27 mouse cellular contexts compared by ENCODE assay signal in the genomic region with DNA sequence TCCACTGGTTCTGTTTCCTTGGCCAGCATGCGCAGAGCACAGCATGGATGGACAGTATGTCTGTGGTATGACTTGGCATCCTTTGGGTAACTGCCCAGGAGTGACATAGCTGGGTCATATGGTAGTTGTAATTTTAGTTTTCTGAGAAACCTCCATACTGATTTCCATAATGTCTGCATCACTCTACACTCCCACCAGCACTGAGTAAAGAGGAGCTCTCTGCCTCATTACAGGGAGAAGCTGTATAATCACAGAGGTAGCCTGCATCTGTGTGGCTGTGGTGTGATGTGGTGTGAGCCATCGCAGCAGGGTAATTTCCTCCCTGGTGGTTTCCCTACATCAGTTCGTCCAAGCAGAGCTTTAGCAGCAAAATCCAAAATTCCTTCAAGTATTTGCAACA. TPM values are rescaled to one million over a fixed set of nuclear protein-coding genes. Genes with fewer than 3 reads are reported as not detected.
A peak's percentile ranks its signal among the peaks of the same experiment; 100 is the strongest.
DNase-seq lines count a peak whose midpoint lies in the region; ATAC-seq and TF ChIP-seq lines count a peak whose summit lies in the region.
"Had no signal": no experiment of that assay in that cellular context is flagged by ENCODE, and none has a peak within 500 bp of the region (broad histone marks: within the 10 kb centered on the region; RNA-seq: fewer than 3 reads in every experiment).

No protein-coding gene starts in this region.

- ATAC-seq in frontal cortex, adult (ENCODE audit: low TSS enrichment) = peak; percentile 100
- 0 out of 2 replicates have a peak, but pooled peaks have one; percentile 30 for ATAC-seq in liver, embryonic 14.5 days (ENCODE audit: insufficient read depth)
- ATAC-seq in liver, embryonic 12.5 days = no peak
- peak; percentile 75 for ATAC-seq in activated CD4-positive, CD25-positive, alpha-beta regulatory T cell, adult 4 months
- ATAC-seq: intestine, embryonic 15.5 days; midbrain, embryonic 13.5 days; Patski had no signal

- H3K4me2 ChIP-seq in liver, embryonic 14.5 days (ENCODE audit: low read depth) = no peak overlapping the region
- H3K4me2 ChIP-seq in liver, embryonic 12.5 days = no peak overlapping the region
- H3K4me2 ChIP-seq: embryonic facial prominence, embryonic 12.5 days; heart, embryonic 15.5 days; hindbrain, embryonic 14.5 days; intestine, embryonic 15.5 days; limb, embryonic 12.5 days; liver, embryonic 11.5 days; midbrain, embryonic 13.5 days had no signal

- H3K9ac ChIP-seq in liver, embryonic 14.5 days (replicated peaks) = no peak overlapping the region
- no peak overlapping the region for H3K9ac ChIP-seq in liver, embryonic 12.5 days
- H3K9ac ChIP-seq: embryonic facial prominence, embryonic 12.5 days; heart, embryonic 15.5 days; hindbrain, embryonic 14.5 days; intestine, embryonic 15.5 days; limb, embryonic 12.5 days; midbrain, embryonic 13.5 days had no signal

- no peak for DNase-seq in frontal cortex, postnatal 14 days (ENCODE audit: low spot score in 2 of 2)
- DNase-seq in liver, embryonic 14.5 days (ENCODE audit: low read depth in 3 of 3, low spot score in 3 of 3) = no peak
- DNase-seq in right cerebral cortex, postnatal 25 days = peak; percentile 8
- no peak for DNase-seq in kidney, adult 8-10 months
- no peak for DNase-seq in cerebellum, postnatal 25 days
- DNase-seq: adrenal gland, adult 2 months; cerebellum, adult 11-12 months; cerebellum, postnatal 10 days; gastrocnemius, postnatal 36 days; heart, postnatal 36 days; kidney, adult 9 months; kidney, postnatal 36 days; layer of hippocampus, postnatal 36 days; lung, adult 2 months; lung, postnatal 14 days had no signal

- H3K4me3 ChIP-seq in liver, embryonic 14.5 days (ENCODE audit: insufficient read depth in 1 of 2, low read depth in 2 of 2, low read length in 2 of 2) = no peak overlapping the region
- H3K4me3 ChIP-seq in liver, embryonic 12.5 days = no peak overlapping the region
- H3K4me3 ChIP-seq: embryonic facial prominence, embryonic 12.5 days; heart, embryonic 15.5 days; intestine, embryonic 15.5 days; limb, embryonic 12.5 days; midbrain, embryonic 13.5 days had no signal

- no peak for TF ChIP-seq EP300 in liver, embryonic 14.5 days (IDR thresholded peaks at IDR 0.05; ENCODE audit: low read depth)

- 71% methylated on average over 3 of the region's 3 CpGs for WGBS in liver, embryonic 14.5 days (ENCODE audit: insufficient replicate concordance)
- 65% methylated on average over 3 of the region's 3 CpGs for WGBS in liver, embryonic 12.5 days (ENCODE audit: insufficient replicate concordance)

- no peaks in the 10 kb centered on the region for H3K9me3 ChIP-seq in liver, embryonic 14.5 days (ENCODE audit: control insufficient read depth, low read length)
- H3K9me3 ChIP-seq in liver, embryonic 12.5 days (replicated peaks) = no peaks in the 10 kb centered on the region
- H3K9me3 ChIP-seq: embryonic facial prominence, embryonic 12.5 days; heart, embryonic 15.5 days; intestine, embryonic 15.5 days; limb, embryonic 12.5 days; midbrain, embryonic 13.5 days had no signal

- no peak for TF ChIP-seq CTCF in liver, embryonic 14.5 days (IDR thresholded peaks at IDR 0.05; ENCODE audit: low read depth)

- H3K36me3 ChIP-seq in liver, embryonic 14.5 days (replicated peaks; ENCODE audit: control insufficient read depth, insufficient read depth, low read depth) = no peaks in the 10 kb centered on the region
- no peaks in the 10 kb centered on the region for H3K36me3 ChIP-seq in liver, embryonic 12.5 days
- H3K36me3 ChIP-seq: embryonic facial prominence, embryonic 12.5 days; heart, embryonic 15.5 days; intestine, embryonic 15.5 days; limb, embryonic 12.5 days; midbrain, embryonic 13.5 days had no signal

- peaks cover 7 to 13% of the 10 kb centered on the region in 2 experiments for H3K4me1 ChIP-seq in liver, embryonic 14.5 days (replicated peaks; ENCODE audit: control insufficient read depth in 2 of 2, insufficient read depth in 2 of 2, low read length in 1 of 2)
- H3K4me1 ChIP-seq in liver, embryonic 12.5 days = peaks cover 14% of the 10 kb centered on the region
- H3K4me1 ChIP-seq: embryonic facial prominence, embryonic 12.5 days; heart, embryonic 15.5 days; intestine, embryonic 15.5 days; limb, embryonic 12.5 days; midbrain, embryonic 13.5 days had no signal

- no peak overlapping the region for H3K27ac ChIP-seq in liver, embryonic 14.5 days
- no peak overlapping the region for H3K27ac ChIP-seq in liver, embryonic 12.5 days
- H3K27ac ChIP-seq: embryonic facial prominence, embryonic 12.5 days; heart, embryonic 15.5 days; hindbrain, embryonic 14.5 days; intestine, embryonic 15.5 days; limb, embryonic 12.5 days; midbrain, embryonic 13.5 days; stomach, postnatal 0 days had no signal

- H3K27me3 ChIP-seq in liver, embryonic 14.5 days (ENCODE audit: control insufficient read depth, insufficient read depth, low read length) = no peaks in the 10 kb centered on the region
- H3K27me3 ChIP-seq in liver, embryonic 12.5 days (replicated peaks) = no peaks in the 10 kb centered on the region
- H3K27me3 ChIP-seq: embryonic facial prominence, embryonic 12.5 days; heart, embryonic 15.5 days; intestine, embryonic 15.5 days; limb, embryonic 12.5 days; midbrain, embryonic 13.5 days had no signal

RNA-seq across cellular contexts. Expression of a gene that starts 7.0 kb away (rescaled TPM):
- 10.6 and 18.7 TPM in 2 replicates for polyA plus RNA-seq in liver, embryonic 14.5 days (2012; rRNA removed)
- 27.5 and 31.3 TPM in 2 replicates for polyA plus RNA-seq in liver, embryonic 14.5 days (2014; fragmentation: Nextera tagmentation; extraction: Ambion mirVana)
- polyA plus RNA-seq in liver, embryonic 12.5 days (2016; fragmentation: Nextera tagmentation; extraction: Ambion mirVana) = 55.7 and 55.8 TPM in 2 replicates
- polyA plus RNA-seq in activated CD4-positive, CD25-positive, alpha-beta regulatory T cell, adult 4 months (2017; shearing (Covaris generic)) = 100 to 1,000 TPM; 250 to 264 TPM
